Mouse (Mus musculus) hindbrain, embryonic 11.5 days (tissue): ENCODE measurements around the gene Blmh. TPM values are rescaled to one million over a fixed set of nuclear protein-coding genes. Genes with fewer than 3 reads are reported as not detected.
"Not testable (repeated sequence)": the region's sequence is repeated elsewhere in the genome, so short reads cannot be mapped to it uniquely, and the experiment has no call there.

Experiments
- ATAC-seq: fragments of 200-750 bp; cut with Nextera tagmentation; 2 replicates; pipeline ENCODE4 v1.8.0; 2017; ENCODE audit warnings: mild to moderate bottlenecking, moderate TSS enrichment, moderate library complexity; ENCODE audit not compliant: low FRiP score
- DNase-seq: peaks from one replicate; pipeline ENCODE4 v3.0.0-alpha.2; 2015; ENCODE audit warnings: low spot score
- H3K27ac ChIP-seq: fragments of 300-500 bp; sonication (generic); 2 replicates; pipeline ENCODE4 v1.5.1; 2014; ENCODE audit warnings: mild to moderate bottlenecking, low read depth, low read length
- H3K27me3 ChIP-seq: fragments of 300-500 bp; sonication (generic); 2 replicates; pipeline ENCODE4 v1.6.1; 2014; ENCODE audit warnings: mild to moderate bottlenecking, low read length, moderate library complexity, mixed read lengths; ENCODE audit not compliant: control insufficient read depth, insufficient read depth
- H3K36me3 ChIP-seq: fragments of 300-500 bp; sonication (generic); 2 replicates; pipeline ENCODE4 v1.6.1; 2014; ENCODE audit warnings: mild to moderate bottlenecking, low read length, moderate library complexity, mixed read lengths; ENCODE audit not compliant: control insufficient read depth, insufficient read depth
- H3K4me1 ChIP-seq: fragments of 300-500 bp; sonication (generic); replicated peaks from 2 replicates; pipeline ENCODE4 v1.6.1; 2014; ENCODE audit warnings: low read length, mixed read lengths; ENCODE audit not compliant: control insufficient read depth, insufficient read depth
- H3K4me2 ChIP-seq: fragments of 300-500 bp; sonication (generic); replicated peaks from 2 replicates; pipeline ENCODE4 v1.6.1; 2014; ENCODE audit warnings: mild to moderate bottlenecking, low read depth, low read length
- H3K4me3 ChIP-seq: fragments of 300-500 bp; sonication (generic); 2 replicates; pipeline ENCODE4 v1.5.1; 2014; ENCODE audit warnings: low read depth, low read length
- H3K9ac ChIP-seq: fragments of 300-500 bp; sonication (generic); 2 replicates; pipeline ENCODE4 v1.6.1; 2014; ENCODE audit warnings: low read depth, low read length
- H3K9me3 ChIP-seq: fragments of 300-500 bp; sonication (generic); 2 replicates; pipeline ENCODE4 v1.6.1; 2016; ENCODE audit warnings: low read length; ENCODE audit not compliant: control insufficient read depth
- WGBS: fragments of 180-500 bp; shearing (Covaris S2); extraction: QIAGEN DNeasy Blood & Tissue Kit; methylation state at CpG from one replicate; pipeline ENCODE4 v1.1.7; 2014; 5-methylcytosine and 5-hydroxymethylcytosine counted together
- polyA plus RNA-seq: library from polyadenylated mRNA; unstranded; fragments of >200 nt; fragmentation: Nextera tagmentation; extraction: Ambion mirVana; gene quantifications from 2 replicates; pipeline ENCODE4 v1.2.1, GENCODE M21; 2014

Blmh gene
- polyA plus RNA-seq, 1 experiment from 2014 or later: 164 TPM

- Histone ChIP-seq H3K9me3 (no peaks in the 10 kb centered on the region), H3K4me2 (no peak overlapping the region), H3K27ac (no peak overlapping the region), H3K27me3 (no peaks in the 10 kb centered on the region), H3K4me3 (no peak overlapping the region), H3K9ac (no peak overlapping the region), H3K36me3 (no peaks in the 10 kb centered on the region), H3K4me1 (no peaks in the 10 kb centered on the region)
- 20% methylated on average over 3 of the region's 3 CpGs for WGBS
- DNase-seq (no peak), ATAC-seq (no peak)
Measured at GRCm38 (mm10) chr11:76911325-76912054, 13.1 kb upstream of the Blmh start.

GRCm38 (mm10) chr11:76912055-76912395, 12.6 kb upstream of the Blmh start:
- ATAC-seq: no peak
- WGBS: 42% methylated on average over 7 of the region's 7 CpGs

GRCm38 (mm10) chr11:76914366-76914765, 10.2 kb upstream of the Blmh start:
- ATAC-seq: no peak
- H3K9ac ChIP-seq: no peak overlapping the region
- H3K4me2 ChIP-seq: no peak overlapping the region
- no peak overlapping the region for H3K4me3 ChIP-seq
- 80% methylated on average over 7 of the region's 7 CpGs for WGBS
- no peaks in the 10 kb centered on the region for H3K4me1 ChIP-seq
- DNase-seq: no peak
- H3K36me3 ChIP-seq: no peaks in the 10 kb centered on the region
- no peak overlapping the region for H3K27ac ChIP-seq
- no peaks in the 10 kb centered on the region for H3K9me3 ChIP-seq
- H3K27me3 ChIP-seq: no peaks in the 10 kb centered on the region

More at GRCm38 (mm10) chr11:76912055-76912395, 12.6 kb upstream of the Blmh start:
- Histone ChIP-seq H3K27ac (no peak overlapping the region), H3K4me2 (no peak overlapping the region), H3K9ac (no peak overlapping the region), H3K4me3 (no peak overlapping the region), H3K4me1 (no peaks in the 10 kb centered on the region), H3K36me3 (no peaks in the 10 kb centered on the region), H3K27me3 (no peaks in the 10 kb centered on the region), H3K9me3 (no peaks in the 10 kb centered on the region)
- no peak for DNase-seq

- H3K4me3 ChIP-seq: no peak overlapping the region
- H3K36me3 ChIP-seq: no peaks in the 10 kb centered on the region
- 50% methylated on average over 13 of the region's 13 CpGs for WGBS
- no peaks in the 10 kb centered on the region for H3K9me3 ChIP-seq
- no peaks in the 10 kb centered on the region for H3K4me1 ChIP-seq
- H3K4me2 ChIP-seq: no peak overlapping the region
- DNase-seq (no peak), ATAC-seq (no peak)
- no peaks in the 10 kb centered on the region for H3K27me3 ChIP-seq
- H3K9ac ChIP-seq: no peak overlapping the region
- H3K27ac ChIP-seq: no peak overlapping the region
Measured at GRCm38 (mm10) chr11:76916539-76917229, 7.9 kb upstream of the Blmh start.

- peak; percentile 40 for DNase-seq
- H3K36me3 ChIP-seq: no peaks in the 10 kb centered on the region
- H3K4me1 ChIP-seq: no peaks in the 10 kb centered on the region
- no peaks in the 10 kb centered on the region for H3K27me3 ChIP-seq
- no peak overlapping the region for H3K4me3 ChIP-seq
- no peak overlapping the region for H3K27ac ChIP-seq
- H3K9ac ChIP-seq: no peak overlapping the region
- H3K9me3 ChIP-seq: no peaks in the 10 kb centered on the region
- H3K4me2 ChIP-seq: no peak overlapping the region
- no peak for ATAC-seq
- 57% methylated on average over 3 of the region's 3 CpGs for WGBS
Measured at GRCm38 (mm10) chr11:76917230-76917548, 7.4 kb upstream of the Blmh start.

GRCm38 (mm10) chr11:76920607-76921006, 4.0 kb upstream of the Blmh start:
- DNase-seq (no peak), ATAC-seq (no peak)
- no peaks in the 10 kb centered on the region for H3K4me1 ChIP-seq
- H3K36me3 ChIP-seq: no peaks in the 10 kb centered on the region
- no peak overlapping the region for H3K4me3 ChIP-seq
- no peak overlapping the region for H3K4me2 ChIP-seq
- H3K27me3 ChIP-seq: no peaks in the 10 kb centered on the region
- H3K9me3 ChIP-seq: no peaks in the 10 kb centered on the region
- 71% methylated on average over 1 of the region's 1 CpGs for WGBS
- no peak overlapping the region for H3K9ac ChIP-seq
- no peak overlapping the region for H3K27ac ChIP-seq

GRCm38 (mm10) chr11:76928586-76928985, 4.0 kb downstream of the Blmh start:
- not testable (repeated sequence) for H3K9me3 ChIP-seq, H3K27ac ChIP-seq, H3K27me3 ChIP-seq, H3K4me2 ChIP-seq, H3K36me3 ChIP-seq, ATAC-seq, H3K4me3 ChIP-seq, DNase-seq, H3K9ac ChIP-seq, H3K4me1 ChIP-seq
- WGBS: 91% methylated on average over 8 of the region's 8 CpGs

- ATAC-seq: no peak
- Histone ChIP-seq H3K36me3 (no peaks in the 10 kb centered on the region), H3K27me3 (no peaks in the 10 kb centered on the region), H3K4me1 (no peaks in the 10 kb centered on the region), H3K9me3 (no peaks in the 10 kb centered on the region), H3K4me2 (no peak overlapping the region), H3K27ac (no peak overlapping the region), H3K9ac (no peak overlapping the region), H3K4me3 (no peak overlapping the region)
- DNase-seq: no peak
- 68% methylated on average over 3 of the region's 3 CpGs for WGBS
Measured at GRCm38 (mm10) chr11:76933209-76933608, 8.6 kb downstream of the Blmh start.

GRCm38 (mm10) chr11:76936578-76936977, 12.0 kb downstream of the Blmh start:
- Histone ChIP-seq H3K27me3 (no peaks in the 10 kb centered on the region), H3K27ac (no peak overlapping the region), H3K36me3 (no peaks in the 10 kb centered on the region), H3K4me2 (no peak overlapping the region), H3K9me3 (no peaks in the 10 kb centered on the region), H3K4me3 (no peak overlapping the region), H3K4me1 (no peaks in the 10 kb centered on the region), H3K9ac (no peak overlapping the region)
- DNase-seq (no peak), ATAC-seq (no peak)
- WGBS: 84% methylated on average over 5 of the region's 5 CpGs
